Mouse (Mus musculus): ENCODE data around the gene Hist2h3c1.
"Not testable (repeated sequence)": the region's sequence is repeated elsewhere in the genome, so short reads cannot be mapped to it uniquely, and the experiment has no call there.

The Hist2h3c1 gene

GRCm38 (mm10) chr3:96290727-96291126, 44.2 kb downstream of the Hist2h3c1 start:
- not testable (repeated sequence) for DNase-seq

DNA sequence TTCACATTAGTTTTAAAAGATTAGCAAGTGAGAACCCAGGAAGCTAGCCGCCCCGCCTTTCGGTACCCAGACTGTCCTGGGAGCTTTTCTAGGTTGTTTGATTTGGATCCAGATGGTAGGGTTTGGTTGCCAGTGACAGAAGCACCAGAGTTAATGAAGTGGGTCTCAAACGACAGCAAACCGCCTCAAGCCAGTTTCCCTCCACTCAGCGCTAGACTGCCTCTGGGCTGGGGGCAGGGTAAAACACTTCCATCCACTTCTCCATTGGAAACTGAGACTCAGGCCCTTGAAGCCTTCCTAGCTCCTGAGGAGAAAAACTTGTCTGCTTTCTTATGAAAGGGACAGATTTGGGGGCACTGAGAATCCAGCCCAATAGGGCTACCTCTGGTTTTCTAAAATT, 46.2 kb downstream of the Hist2h3c1 start:
- no peak for DNase-seq

DNA sequence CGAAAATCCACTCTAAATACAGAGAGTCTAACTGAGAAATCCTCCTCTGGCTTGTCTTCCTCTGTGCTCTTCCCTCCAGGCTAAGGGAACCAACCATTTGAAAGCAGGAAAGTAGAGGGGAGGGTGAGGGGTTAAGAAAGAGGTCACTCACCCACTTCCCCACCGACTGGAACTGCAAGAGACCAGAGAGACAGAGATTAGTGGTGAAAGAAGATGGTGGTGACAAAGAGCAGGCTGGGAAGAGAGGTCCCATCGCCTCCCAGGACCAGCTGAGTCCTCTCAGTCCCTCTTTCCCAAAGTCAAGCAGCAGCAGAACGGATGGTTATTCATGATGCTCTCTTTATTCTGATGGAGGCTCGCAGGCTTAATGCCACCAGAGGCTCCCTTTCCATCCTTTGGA, 46.9 kb downstream of the Hist2h3c1 start:
- no peak for DNase-seq

GRCm38 (mm10) chr3:96293787-96294186, 47.3 kb downstream of the Hist2h3c1 start, which contains the start of gene Fcgr1:
Gene Fcgr1, minus strand, starts transcription at chr3:96293969.
- DNase-seq = no peak

Data from kidney, adult 9 months (tissue).